Mouse (Mus musculus): Measurements from ENCODE around the gene Hist2h2ac.
"Not testable (repeated sequence)": the region's sequence is repeated elsewhere in the genome, so short reads cannot be mapped to it uniquely, and the experiment has no call there.

The Hist2h2ac gene

GRCm38 (mm10) chr3:96255926-96256593 lies 35.4 kb upstream of the Hist2h2ac start:
- no peak for TF ChIP-seq GATA4 (IDR thresholded peaks at IDR 0.05; ENCODE audit: insufficient replicate concordance, low read length)

GRCm38 (mm10) chr3:96254683-96255355 lies 34.1 kb upstream of the Hist2h2ac start:
- TF ChIP-seq GATA4 (IDR thresholded peaks at IDR 0.05; ENCODE audit: insufficient replicate concordance, low read length) = no peak

GRCm38 (mm10) chr3:96251787-96252186 lies 31.1 kb upstream of the Hist2h2ac start:
- no peak for TF ChIP-seq GATA4 (IDR thresholded peaks at IDR 0.05; ENCODE audit: insufficient replicate concordance, low read length)

- TF ChIP-seq GATA4 (IDR thresholded peaks at IDR 0.05; ENCODE audit: insufficient replicate concordance, low read length) = no peak
Observed at GRCm38 (mm10) chr3:96250890-96251289, 30.2 kb upstream of the Hist2h2ac start.

- no peak for TF ChIP-seq GATA4 (IDR thresholded peaks at IDR 0.05; ENCODE audit: insufficient replicate concordance, low read length)
Observed at GRCm38 (mm10) chr3:96249034-96249345, 28.3 kb upstream of the Hist2h2ac start.

- no peak for TF ChIP-seq GATA4 (IDR thresholded peaks at IDR 0.05; ENCODE audit: insufficient replicate concordance, low read length)
Observed at GRCm38 (mm10) chr3:96248141-96249033, 27.7 kb upstream of the Hist2h2ac start.

- TF ChIP-seq GATA4 (IDR thresholded peaks at IDR 0.05; ENCODE audit: insufficient replicate concordance, low read length) = no peak
Observed at GRCm38 (mm10) chr3:96247356-96248140, 26.9 kb upstream of the Hist2h2ac start.

- TF ChIP-seq GATA4 (IDR thresholded peaks at IDR 0.05; ENCODE audit: insufficient replicate concordance, low read length) = not testable (repeated sequence)
Observed at GRCm38 (mm10) chr3:96246427-96246856, 25.8 kb upstream of the Hist2h2ac start, which contains the start of gene Hist2h3c1. Gene Hist2h3c1, plus strand, starts transcription at chr3:96246685.

- not testable (repeated sequence) for TF ChIP-seq GATA4 (IDR thresholded peaks at IDR 0.05; ENCODE audit: insufficient replicate concordance, low read length)
Observed at GRCm38 (mm10) chr3:96245003-96245886, 24.6 kb upstream of the Hist2h2ac start, which contains the start of gene Hist2h2aa1. Gene Hist2h2aa1, plus strand, starts transcription at chr3:96245497.

GRCm38 (mm10) chr3:96243921-96244572 lies 23.4 kb upstream of the Hist2h2ac start:
- no peak for TF ChIP-seq GATA4 (IDR thresholded peaks at IDR 0.05; ENCODE audit: insufficient replicate concordance, low read length)

- TF ChIP-seq GATA4 (IDR thresholded peaks at IDR 0.05; ENCODE audit: insufficient replicate concordance, low read length) = no peak
Observed at GRCm38 (mm10) chr3:96240799-96241197, 20.1 kb upstream of the Hist2h2ac start.

GRCm38 (mm10) chr3:96239949-96240798 lies 19.5 kb upstream of the Hist2h2ac start, which contains the start of gene Hist2h2aa2:
Gene Hist2h2aa2, minus strand, starts transcription at chr3:96240276.
- not testable (repeated sequence) for TF ChIP-seq GATA4 (IDR thresholded peaks at IDR 0.05; ENCODE audit: insufficient replicate concordance, low read length)

Data from liver, adult (tissue).